Mouse (Mus musculus) liver, embryonic 15.5 days (tissue): ENCODE measurements around the gene Ephb4. TPM values are rescaled to one million over a fixed set of nuclear protein-coding genes. Genes with fewer than 3 reads are reported as not detected.
A peak's percentile ranks its signal among the peaks of the same experiment; 100 is the strongest.

Experiments used
- ATAC-seq: fragments of 200-750 bp; cut with Nextera tagmentation; 2 replicates; pipeline ENCODE4 v1.8.0; 2017; ENCODE audit warnings: moderate number of reproducible peaks, mild to moderate bottlenecking, moderate library complexity; ENCODE audit not compliant: insufficient read depth
- H3K27ac ChIP-seq: fragments of 300-500 bp; sonication (generic); replicated peaks from 2 replicates; pipeline ENCODE4 v1.5.1; 2015; ENCODE audit warnings: mild to moderate bottlenecking, inconsistent platforms
- H3K27me3 ChIP-seq: fragments of 300-500 bp; sonication (generic); 2 replicates; pipeline ENCODE4 v1.6.1; 2015; ENCODE audit warnings: mild to moderate bottlenecking, inconsistent platforms
- H3K36me3 ChIP-seq: fragments of 300-500 bp; sonication (generic); replicated peaks from 2 replicates; pipeline ENCODE4 v1.6.1; 2015; ENCODE audit warnings: moderate library complexity, mild to moderate bottlenecking, inconsistent platforms
- H3K4me1 ChIP-seq: fragments of 300-500 bp; sonication (generic); replicated peaks from 2 replicates; pipeline ENCODE4 v1.6.1; 2015; ENCODE audit warnings: inconsistent platforms
- H3K4me2 ChIP-seq: fragments of 300-500 bp; sonication (generic); 2 replicates; pipeline ENCODE4 v1.6.1; 2015; ENCODE audit warnings: moderate library complexity, mild to moderate bottlenecking, inconsistent platforms
- H3K4me3 ChIP-seq: fragments of 300-500 bp; sonication (generic); replicated peaks from 2 replicates; pipeline ENCODE4 v1.5.1; 2015; ENCODE audit warnings: mild to moderate bottlenecking, inconsistent platforms
- H3K9ac ChIP-seq: fragments of 300-500 bp; sonication (generic); 2 replicates; pipeline ENCODE4 v1.6.1; 2015; ENCODE audit warnings: moderate library complexity, mild to moderate bottlenecking, inconsistent platforms
- H3K9me3 ChIP-seq: fragments of 300-500 bp; sonication (generic); replicated peaks from 2 replicates; pipeline ENCODE4 v1.6.1; 2016; ENCODE audit warnings: inconsistent platforms
- WGBS: fragments of 180-500 bp; shearing (Covaris S2); methylation state at CpG from one replicate; pipeline ENCODE4 v1.1.7; 2015; ENCODE audit warnings: mixed read lengths; ENCODE audit not compliant: insufficient replicate concordance; 5-methylcytosine and 5-hydroxymethylcytosine counted together
- polyA plus RNA-seq: library from polyadenylated mRNA; unstranded; fragments of >200 nt; fragmentation: Nextera tagmentation; extraction: Ambion mirVana; gene quantifications from 2 replicates; pipeline ENCODE4 v1.2.1, GENCODE M21; 2015

The Ephb4 gene
- polyA plus RNA-seq, 1 experiment from 2014 or later, result 7.6 TPM

DNA sequence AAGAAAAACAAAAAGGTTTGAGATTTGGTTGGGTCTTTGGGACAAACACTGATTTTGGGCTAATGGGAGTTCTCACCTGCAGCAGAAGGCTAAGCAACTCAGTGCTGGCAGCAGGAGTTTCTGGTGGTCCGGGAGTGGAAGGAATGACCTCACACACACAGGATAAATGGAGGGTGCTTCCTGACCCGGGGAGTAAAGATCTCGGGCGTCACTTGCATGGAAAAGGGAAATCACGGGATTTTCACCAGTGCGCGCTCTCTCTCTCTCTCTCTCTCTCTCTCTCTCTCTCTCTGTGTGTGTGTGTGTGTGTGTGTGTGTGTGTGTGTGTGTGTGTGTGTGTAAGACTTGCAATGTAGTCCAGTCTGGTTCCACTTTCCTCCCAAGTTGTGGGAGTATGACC, 2.1 kb upstream of the Ephb4 start:
- Histone ChIP-seq H3K9me3 (no peaks in the 10 kb centered on the region), H3K4me1 (peaks cover 10% of the 10 kb centered on the region; the same call in 1 of the 2 replicates), H3K36me3 (no peaks in the 10 kb centered on the region), H3K27me3 (peaks cover 63% of the 10 kb centered on the region), H3K4me2 (peak overlapping the region; percentile 53), H3K27ac (peak overlapping the region; percentile 70), H3K4me3 (no peak overlapping the region), H3K9ac (no peak overlapping the region)
- WGBS, result 24% methylated on average over 7 of the region's 7 CpGs
- no peak for ATAC-seq

DNA sequence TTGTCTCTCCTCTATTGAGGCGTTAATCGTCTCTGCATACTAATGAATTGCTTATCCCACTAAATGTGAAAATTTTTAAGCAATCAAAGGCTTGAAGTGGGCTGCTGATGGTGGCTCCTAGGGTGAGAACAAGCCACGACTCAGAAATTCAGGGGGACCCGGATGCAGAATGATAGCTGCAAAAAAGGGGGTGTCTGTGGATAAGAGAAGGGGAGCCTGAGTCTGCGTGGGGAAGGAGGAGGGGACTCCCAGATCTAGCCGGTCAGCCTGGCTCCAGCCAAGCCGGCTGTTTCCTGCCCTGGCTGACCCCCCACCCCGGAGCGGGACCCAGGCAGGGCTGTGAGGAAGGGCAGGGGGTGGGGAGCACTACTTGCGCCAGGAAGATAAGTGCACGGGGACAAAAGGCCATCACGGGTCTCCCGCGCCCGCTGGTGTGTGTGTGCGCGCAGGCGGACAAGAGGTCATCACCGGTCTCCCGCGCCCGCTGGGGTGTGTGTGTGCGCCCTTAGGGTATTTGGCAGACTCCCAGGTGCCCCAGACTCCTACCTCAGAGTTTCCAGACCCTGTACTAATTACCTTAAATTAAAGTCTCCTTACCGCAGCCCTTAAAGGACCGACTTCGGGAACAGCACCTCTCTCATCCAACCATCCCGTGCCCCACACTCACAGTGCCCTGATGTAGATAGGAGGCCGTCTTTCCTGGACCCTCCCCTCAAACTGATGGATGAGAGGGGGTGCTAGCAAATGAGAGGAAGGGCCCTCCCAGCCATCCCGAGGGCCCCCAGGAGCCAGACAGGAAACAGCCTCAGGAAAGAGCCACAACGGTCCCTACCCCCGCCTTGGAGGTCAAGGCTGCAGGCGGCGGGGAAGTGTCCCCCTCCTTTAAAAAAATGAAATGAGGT, 1.2 kb upstream of the Ephb4 start:
- H3K4me1 ChIP-seq, result peaks cover 10% of the 10 kb centered on the region; the same call in 1 of the 2 replicates
- peak overlapping the region; percentile 53 for H3K4me2 ChIP-seq
- H3K36me3 ChIP-seq, result no peaks in the 10 kb centered on the region
- ATAC-seq, result peak; percentile 29
- peak overlapping the region; percentile 70 for H3K27ac ChIP-seq
- WGBS, result 2% methylated on average over 33 of the region's 33 CpGs
- H3K4me3 ChIP-seq, result peak overlapping the region; percentile 58
- no peak overlapping the region for H3K9ac ChIP-seq
- H3K9me3 ChIP-seq, result no peaks in the 10 kb centered on the region
- H3K27me3 ChIP-seq, result peaks cover 63% of the 10 kb centered on the region

DNA sequence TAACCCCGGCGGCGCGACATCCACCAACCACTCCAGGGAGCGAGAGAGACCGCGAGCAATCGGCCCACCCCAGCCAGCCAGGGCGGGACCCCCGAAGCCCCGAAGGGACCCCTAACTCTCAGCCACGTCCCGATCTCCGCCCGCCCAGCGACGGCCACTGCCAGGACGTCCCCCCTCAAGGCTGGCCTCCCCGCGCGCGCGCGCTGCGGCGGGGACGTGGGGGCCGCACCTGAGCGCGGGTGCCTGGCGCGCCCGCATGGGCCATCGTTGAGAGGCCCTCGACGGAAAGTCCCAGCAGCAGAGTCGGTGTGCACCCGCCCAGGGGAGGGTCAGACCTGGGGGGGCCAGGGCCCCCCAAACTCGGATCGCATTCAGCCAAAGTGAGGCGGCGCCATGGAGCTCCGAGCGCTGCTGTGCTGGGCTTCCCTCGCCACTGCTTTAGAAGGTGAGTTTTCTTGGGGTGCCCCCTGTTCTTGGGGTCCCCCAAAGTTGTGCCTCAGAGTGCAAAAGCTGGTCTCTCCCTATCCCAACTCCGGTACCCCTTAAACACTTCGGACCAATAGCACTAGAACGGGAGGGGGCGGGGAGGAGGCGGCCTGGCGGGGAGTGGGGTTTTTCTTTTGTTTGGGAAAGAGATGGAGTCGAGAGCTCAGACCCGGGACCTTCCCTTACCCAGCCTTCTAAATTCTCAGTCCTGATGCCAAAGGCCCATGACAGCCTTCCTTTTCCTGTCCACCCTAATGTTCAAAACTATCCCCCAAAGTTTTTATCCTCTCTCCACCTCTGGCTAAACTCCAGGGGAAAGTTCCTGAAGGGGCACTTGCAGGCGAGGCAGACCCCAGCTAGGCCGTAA, 522 bp downstream of the Ephb4 start:
- Histone ChIP-seq H3K4me1 (peaks cover 10% of the 10 kb centered on the region; the same call in 1 of the 2 replicates), H3K27ac (peak overlapping the region; percentile 76), H3K9me3 (no peaks in the 10 kb centered on the region), H3K4me3 (peak overlapping the region; percentile 58), H3K27me3 (peaks cover 63% of the 10 kb centered on the region), H3K36me3 (peaks cover 8% of the 10 kb centered on the region; the same call in 1 of the 2 replicates), H3K4me2 (peak overlapping the region; percentile 53), H3K9ac (peak overlapping the region; percentile 42)
- ATAC-seq, result peak; percentile 7; the same call in 1 of the 2 replicates
- 2% methylated on average over 55 of the region's 55 CpGs for WGBS

DNA sequence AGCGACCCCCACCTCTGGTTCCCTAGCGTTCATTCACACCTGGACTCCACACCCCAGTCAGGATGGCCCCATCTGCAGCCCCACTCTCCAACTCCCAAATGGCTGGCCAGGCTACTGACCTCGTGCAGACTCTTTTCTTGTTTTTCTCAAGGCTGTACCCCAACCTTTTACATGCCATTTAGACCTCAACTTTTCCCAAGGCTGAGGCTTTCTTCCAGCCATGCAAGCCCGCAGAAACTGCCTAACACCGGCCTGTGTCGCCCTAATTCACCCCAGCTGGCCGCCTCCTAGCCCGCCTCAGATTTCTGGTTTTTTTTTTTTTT, 1.1 kb downstream of the Ephb4 start:
- H3K36me3 ChIP-seq, result peaks cover 14% of the 10 kb centered on the region; the same call in 1 of the 2 replicates
- peak overlapping the region; percentile 58 for H3K4me3 ChIP-seq
- H3K9ac ChIP-seq, result 0 out of 2 replicates have a peak overlapping the region, but pooled peaks have one; percentile 42
- peaks cover 63% of the 10 kb centered on the region for H3K27me3 ChIP-seq
- ATAC-seq, result no peak
- WGBS, result 18% methylated on average over 8 of the region's 8 CpGs
- H3K27ac ChIP-seq, result no peak overlapping the region
- no peaks in the 10 kb centered on the region for H3K9me3 ChIP-seq
- peak overlapping the region; percentile 53 for H3K4me2 ChIP-seq
- peaks cover 10% of the 10 kb centered on the region; the same call in 1 of the 2 replicates for H3K4me1 ChIP-seq

DNA sequence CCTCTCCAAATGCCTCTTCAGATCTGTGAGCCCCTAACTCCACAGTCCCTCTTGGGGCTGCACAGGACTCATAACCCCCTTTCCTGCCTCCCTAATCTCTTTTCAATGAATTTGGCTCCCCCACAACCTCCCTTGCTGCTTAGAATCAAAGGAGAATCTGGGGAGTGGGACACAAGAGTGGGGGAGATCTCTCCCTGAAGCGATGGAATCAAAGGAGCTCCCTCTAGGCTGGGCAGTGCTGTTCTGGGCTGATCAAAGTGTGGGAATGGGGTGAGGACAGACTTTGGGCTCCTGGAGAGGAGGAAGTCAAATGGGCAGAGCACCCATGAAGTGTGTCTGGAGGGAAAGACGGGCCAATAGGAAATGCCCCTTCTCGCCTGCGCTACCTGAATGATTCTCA, 1.5 kb downstream of the Ephb4 start:
- Histone ChIP-seq H3K4me3 (peak overlapping the region; percentile 58), H3K9ac (no peak overlapping the region), H3K36me3 (peaks cover 17% of the 10 kb centered on the region), H3K27me3 (peaks cover 63% of the 10 kb centered on the region), H3K9me3 (no peaks in the 10 kb centered on the region), H3K4me1 (peaks cover 10% of the 10 kb centered on the region; the same call in 1 of the 2 replicates), H3K4me2 (peak overlapping the region; percentile 53), H3K27ac (no peak overlapping the region)
- no peak for ATAC-seq
- 47% methylated on average over 4 of the region's 4 CpGs for WGBS

DNA sequence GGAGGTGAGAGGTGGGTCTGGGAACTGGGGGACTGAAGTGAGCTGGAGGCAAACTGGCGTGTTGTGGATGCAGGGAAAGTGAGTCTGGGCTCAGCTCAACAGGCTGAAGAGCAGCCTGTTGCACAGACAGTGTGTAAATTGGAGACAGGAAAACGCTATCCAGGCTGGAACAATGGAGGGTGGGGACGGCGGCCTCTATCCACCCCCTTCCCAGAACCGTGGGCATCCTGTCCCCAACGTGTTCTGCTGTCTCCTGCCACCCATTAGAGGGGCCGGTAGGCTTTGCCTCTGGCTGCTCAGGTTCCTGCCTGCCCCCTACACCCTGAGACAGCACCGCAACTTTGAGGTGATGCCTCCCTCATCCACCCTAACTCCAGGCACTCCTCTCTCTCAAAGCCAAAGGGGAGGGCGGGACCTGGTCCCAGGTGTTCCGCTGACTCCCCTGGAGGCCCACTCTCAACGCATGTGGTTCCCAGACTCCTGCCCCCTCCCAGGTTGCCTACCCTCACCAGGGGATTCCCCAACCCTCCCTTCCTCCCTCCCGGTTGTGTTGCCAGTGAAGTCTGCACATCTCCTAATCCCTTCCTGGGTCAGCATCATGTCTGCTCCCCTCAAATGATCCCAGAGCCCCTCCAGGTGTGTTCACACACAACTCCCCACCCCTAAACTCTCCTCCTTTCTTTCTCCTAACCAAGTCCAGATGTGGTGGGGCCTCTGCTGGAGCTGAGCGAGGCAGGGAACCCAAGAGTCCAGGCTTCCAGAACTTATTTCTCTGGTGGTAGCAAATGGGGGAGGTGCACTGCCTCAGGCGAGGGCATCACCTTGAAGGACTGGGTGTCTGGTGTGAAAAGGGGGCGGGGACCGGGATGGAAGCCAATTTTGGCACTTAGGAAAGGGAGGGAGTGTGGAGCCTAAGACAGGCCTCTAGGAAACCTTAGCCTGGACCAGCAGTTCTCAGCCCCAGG, 2.4 kb downstream of the Ephb4 start:
- ATAC-seq, result no peak
- peaks cover 54% of the 10 kb centered on the region for H3K27me3 ChIP-seq
- H3K27ac ChIP-seq, result no peak overlapping the region

DNA sequence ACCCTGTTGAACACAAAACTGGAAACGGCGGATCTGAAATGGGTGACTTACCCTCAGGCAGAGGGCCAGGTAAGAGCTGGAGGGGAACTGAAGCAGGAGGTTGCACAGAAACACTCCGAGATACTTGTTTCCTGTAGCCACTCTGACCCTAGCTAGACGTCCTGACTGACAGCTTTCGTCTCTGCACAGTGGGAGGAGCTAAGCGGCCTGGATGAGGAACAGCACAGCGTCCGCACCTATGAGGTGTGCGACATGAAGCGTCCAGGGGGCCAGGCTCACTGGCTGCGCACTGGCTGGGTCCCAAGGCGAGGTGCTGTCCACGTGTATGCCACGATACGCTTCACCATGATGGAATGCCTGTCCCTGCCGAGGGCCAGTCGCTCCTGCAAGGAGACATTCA, 4.2 kb downstream of the Ephb4 start:
- H3K4me1 ChIP-seq, result 0 out of 2 replicates have a peak, but pooled peaks cover 4% of the 10 kb centered on the region
- ATAC-seq, result no peak
- no peak overlapping the region for H3K27ac ChIP-seq
- no peak overlapping the region for H3K9ac ChIP-seq
- H3K9me3 ChIP-seq, result no peaks in the 10 kb centered on the region
- H3K36me3 ChIP-seq, result peaks cover 21% of the 10 kb centered on the region
- WGBS, result 65% methylated on average over 17 of the region's 17 CpGs
- no peak overlapping the region for H3K4me2 ChIP-seq
- H3K27me3 ChIP-seq, result peaks cover 37% of the 10 kb centered on the region
- H3K4me3 ChIP-seq, result no peak overlapping the region

More for the DNA sequence above, 2.4 kb downstream of the Ephb4 start:
- Histone ChIP-seq H3K9me3 (no peaks in the 10 kb centered on the region), H3K4me2 (peak overlapping the region; percentile 53), H3K9ac (0 out of 2 replicates have a peak overlapping the region, but pooled peaks have one; percentile 6), H3K4me1 (0 out of 2 replicates have a peak, but pooled peaks cover 7% of the 10 kb centered on the region), H3K36me3 (peaks cover 17% of the 10 kb centered on the region), H3K4me3 (peak overlapping the region; percentile 58)
- WGBS, result 32% methylated on average over 16 of the region's 16 CpGs

DNA sequence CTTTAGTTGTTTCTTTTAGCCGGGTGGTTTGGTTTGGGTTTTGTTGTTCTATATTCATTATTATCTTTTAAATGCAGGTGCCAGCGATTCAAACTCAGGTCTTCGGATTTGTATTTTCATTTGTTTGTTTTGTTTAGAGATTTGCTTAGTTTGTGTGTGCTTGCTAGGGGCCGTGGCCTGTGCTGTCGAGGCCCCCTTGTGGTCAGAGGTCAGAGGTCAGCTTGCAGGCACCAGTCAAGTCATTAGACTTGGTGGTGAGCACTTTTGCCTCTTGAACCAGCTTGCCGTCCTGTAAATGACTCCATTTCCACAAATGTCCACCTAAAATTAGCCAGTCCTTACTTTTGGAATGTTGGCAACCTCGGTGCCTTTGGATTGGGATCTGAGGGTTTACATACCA, 8.5 kb downstream of the Ephb4 start:
- Histone ChIP-seq H3K4me3 (no peak overlapping the region), H3K36me3 (peaks cover 50% of the 10 kb centered on the region), H3K9ac (no peak overlapping the region), H3K9me3 (no peaks in the 10 kb centered on the region), H3K27ac (no peak overlapping the region), H3K4me2 (no peak overlapping the region), H3K4me1 (no peaks in the 10 kb centered on the region), H3K27me3 (no peaks in the 10 kb centered on the region)
- ATAC-seq, result no peak
- WGBS, result 35% methylated on average over 7 of the region's 7 CpGs

DNA sequence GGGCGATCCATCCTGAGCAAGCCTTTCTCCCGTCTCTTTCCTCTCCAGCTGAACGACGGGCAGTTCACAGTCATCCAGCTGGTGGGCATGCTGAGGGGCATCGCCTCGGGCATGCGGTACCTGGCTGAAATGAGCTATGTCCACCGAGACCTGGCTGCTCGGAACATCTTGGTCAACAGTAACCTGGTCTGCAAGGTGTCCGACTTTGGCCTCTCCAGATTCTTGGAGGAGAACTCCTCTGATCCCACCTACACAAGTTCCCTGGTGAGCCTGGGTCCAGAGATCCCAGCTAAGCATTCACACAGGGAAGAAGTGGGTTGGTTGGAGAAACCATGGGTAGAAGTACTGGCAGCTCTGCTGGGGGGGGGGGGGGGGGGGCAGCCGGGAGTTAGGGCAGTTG, 19.8 kb downstream of the Ephb4 start:
- Histone ChIP-seq H3K27me3 (no peaks in the 10 kb centered on the region), H3K4me3 (no peak overlapping the region), H3K9ac (no peak overlapping the region), H3K9me3 (no peaks in the 10 kb centered on the region), H3K4me2 (no peak overlapping the region), H3K36me3 (peaks cover 70% of the 10 kb centered on the region), H3K4me1 (no peaks in the 10 kb centered on the region), H3K27ac (no peak overlapping the region)
- 73% methylated on average over 10 of the region's 11 CpGs for WGBS
- no peak for ATAC-seq

DNA sequence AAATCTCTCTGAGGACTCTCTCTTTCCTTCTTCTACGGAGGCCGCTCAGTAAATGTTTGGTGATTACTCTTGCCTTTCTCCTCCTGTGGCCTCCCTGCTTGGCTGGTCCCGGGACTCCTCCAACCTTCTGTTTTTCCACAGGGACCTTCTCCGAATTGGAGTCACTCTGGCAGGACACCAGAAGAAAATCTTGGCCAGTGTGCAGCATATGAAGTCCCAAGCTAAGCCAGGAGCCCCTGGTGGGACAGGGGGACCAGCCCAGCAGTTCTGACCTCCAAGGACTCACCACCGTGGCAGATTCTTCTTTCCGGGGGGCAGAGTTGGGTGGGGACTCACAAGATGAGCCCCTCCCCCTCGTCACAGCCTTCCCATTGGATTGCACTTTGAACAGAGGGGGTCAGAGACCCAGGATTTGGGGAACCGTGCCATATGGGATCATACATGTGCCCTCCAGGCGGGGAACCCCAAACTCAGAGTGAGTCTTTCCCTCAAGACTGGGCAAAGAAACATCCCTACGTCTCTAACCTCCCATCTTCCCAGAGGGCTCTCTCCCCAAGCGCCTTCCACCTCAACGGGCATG, 23.6 kb downstream of the Ephb4 start:
- Histone ChIP-seq H3K36me3 (peaks cover 41% of the 10 kb centered on the region), H3K27ac (no peak overlapping the region), H3K4me3 (no peak overlapping the region), H3K9ac (no peak overlapping the region), H3K4me1 (no peaks in the 10 kb centered on the region), H3K9me3 (no peaks in the 10 kb centered on the region), H3K4me2 (no peak overlapping the region), H3K27me3 (no peaks in the 10 kb centered on the region)
- 67% methylated on average over 12 of the region's 12 CpGs for WGBS
- no peak for ATAC-seq
